Mouse (Mus musculus) megakaryocyte, embryonic 14.5 days (primary cell): ENCODE results near the gene Gstm2.

Experiments used
- FLI1 ChIP-seq: IDR thresholded peaks from 2 replicates; pipeline ENCODE4 v1.6.1; 2012; ENCODE audit warnings: low read length, inconsistent platforms, mixed read lengths
- GATA1 ChIP-seq: IDR thresholded peaks from 3 replicates; pipeline ENCODE4 v1.6.1; 2012; ENCODE audit warnings: mixed read lengths, low read length, inconsistent platforms, borderline replicate concordance

DNA sequence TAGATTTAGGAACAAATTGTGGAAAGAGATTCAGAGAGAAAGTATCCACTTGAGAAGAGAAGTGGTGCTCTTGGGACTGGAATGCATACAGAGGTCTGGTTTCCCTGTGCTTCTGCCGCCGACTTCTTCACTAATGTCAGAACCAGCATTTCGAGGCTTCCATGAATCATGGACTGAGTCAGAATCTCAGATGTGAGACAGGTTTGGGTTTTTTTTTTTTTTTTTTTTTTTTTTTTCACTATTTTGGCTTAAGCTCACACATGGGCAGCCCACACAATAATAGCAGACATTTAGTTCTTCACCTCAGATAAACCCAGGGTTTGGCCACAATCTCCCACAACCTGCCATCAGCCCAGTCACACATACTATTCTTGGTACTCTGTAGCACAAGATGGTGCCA is 51.0 kb downstream of the Gstm2 start:
- TF ChIP-seq GATA1 (no peak), FLI1 (no peak)
